Mouse (Mus musculus): ENCODE measurements around the gene Olfr1129. TPM values are rescaled to one million over a fixed set of nuclear protein-coding genes. Genes with fewer than 3 reads are reported as not detected.
"Not testable (repeated sequence)": the region's sequence is repeated elsewhere in the genome, so short reads cannot be mapped to it uniquely, and the experiment has no call there.

Olfr1129 gene
- total RNA-seq (2015; ENCODE audit: low replicate concordance) (not detected in 2 replicates), total RNA-seq (2017; ENCODE audit: low replicate concordance) (not detected in 2 replicates)

DNA sequence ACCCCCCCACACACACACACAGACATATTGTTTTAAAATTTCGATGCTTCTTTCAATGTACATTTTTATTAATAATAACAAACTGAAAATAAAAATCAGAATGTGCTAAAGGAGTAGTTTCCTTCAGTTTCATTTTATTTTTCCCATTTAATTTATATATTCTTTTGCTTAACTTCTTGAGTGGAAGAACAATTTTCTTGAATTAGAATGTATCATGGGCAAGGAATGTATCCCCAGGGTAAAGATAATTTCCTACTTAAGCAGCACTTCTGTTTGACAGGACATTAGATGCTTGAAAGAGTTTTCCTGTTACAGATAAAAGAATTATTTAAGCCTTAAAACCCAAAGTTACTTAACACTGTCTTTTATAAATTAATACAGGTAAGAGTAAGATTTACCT lies at the start of gene Olfr1129:
TSS of gene Olfr1129 (plus strand) at position 301 of the 400 bp plus-strand sequence.
- not testable (repeated sequence) for ATAC-seq (replicated peaks; ENCODE audit: low FRiP score, poor library complexity, severe bottlenecking)

DNA sequence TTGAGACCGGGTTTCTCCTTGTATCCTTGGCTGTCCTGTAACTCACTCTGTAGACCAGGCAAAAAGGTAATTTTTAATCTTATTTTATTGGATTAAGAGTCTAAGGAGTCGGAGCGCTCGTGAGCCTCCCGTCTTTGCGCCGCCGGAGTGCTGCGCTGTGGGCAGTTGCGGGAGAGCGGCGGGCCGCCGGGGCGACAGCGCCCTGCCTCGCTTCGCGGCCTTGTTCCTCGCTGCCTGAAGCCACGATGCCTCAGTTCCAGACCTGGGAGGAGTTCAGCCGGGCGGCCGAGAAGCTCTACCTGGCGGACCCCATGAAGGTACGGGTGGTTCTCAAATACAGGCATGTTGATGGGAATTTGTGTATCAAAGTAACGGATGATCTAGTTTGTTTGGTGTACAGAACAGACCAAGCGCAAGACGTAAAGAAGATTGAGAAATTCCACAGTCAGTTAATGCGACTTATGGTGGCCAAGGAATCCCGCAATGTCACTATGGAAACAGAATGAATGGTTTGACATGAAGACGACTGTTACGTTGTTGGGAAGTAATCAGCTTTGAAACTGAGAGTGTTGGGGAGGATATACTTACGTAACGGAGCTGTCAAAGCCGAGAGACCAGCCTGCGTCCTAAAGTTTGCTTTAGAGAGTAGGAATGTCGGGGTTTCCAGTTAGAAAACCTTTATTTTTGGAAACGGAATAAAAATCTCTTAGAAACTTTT lies 47.6 kb upstream of the Olfr1129 start:
- not testable (repeated sequence) for ATAC-seq (replicated peaks; ENCODE audit: low FRiP score, poor library complexity, severe bottlenecking)

DNA sequence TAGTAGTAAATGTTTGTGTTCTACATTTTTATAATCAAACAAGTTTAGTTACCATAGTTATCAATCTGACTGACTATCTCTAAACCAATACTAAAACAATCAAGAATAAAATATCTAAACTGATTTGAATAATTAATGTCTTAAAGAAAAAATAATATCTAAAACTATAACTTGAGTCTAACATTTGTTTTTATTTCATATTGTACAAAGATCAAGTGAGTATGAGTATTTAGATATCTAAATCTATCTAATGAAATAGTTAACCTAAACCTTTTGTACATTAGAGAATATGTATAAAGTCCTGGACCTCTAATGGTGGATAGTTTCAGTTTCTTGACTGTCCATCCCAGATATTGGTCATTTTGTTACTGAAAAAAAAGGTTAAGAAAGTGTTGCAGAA lies 42.2 kb upstream of the Olfr1129 start, which contains the start of gene Olfr153:
TSS of gene Olfr153 (plus strand) at position 301 of the 400 bp plus-strand sequence.
- no peak for ATAC-seq (replicated peaks; ENCODE audit: low FRiP score, poor library complexity, severe bottlenecking)

DNA sequence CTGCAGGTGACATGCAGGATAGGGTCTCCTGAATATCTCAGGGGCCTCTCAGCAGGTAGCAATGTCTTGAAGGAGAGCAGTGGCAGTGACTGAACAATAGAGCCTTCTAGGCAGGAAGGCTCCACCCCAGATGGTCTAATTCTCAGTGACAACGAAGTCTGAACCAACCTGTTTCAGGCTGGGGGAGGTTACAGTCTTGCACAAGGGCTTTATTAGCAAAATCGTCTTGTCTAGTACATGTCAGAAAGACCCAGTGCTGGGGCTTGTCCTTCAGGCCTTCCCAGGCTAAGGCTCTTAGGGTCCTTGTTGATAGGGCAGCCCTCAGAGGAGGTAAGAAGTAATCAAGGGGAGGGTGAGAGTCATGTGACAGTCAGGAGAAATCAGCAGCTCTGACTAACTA lies 38.9 kb upstream of the Olfr1129 start:
- no peak for ATAC-seq (replicated peaks; ENCODE audit: low FRiP score, poor library complexity, severe bottlenecking)

DNA sequence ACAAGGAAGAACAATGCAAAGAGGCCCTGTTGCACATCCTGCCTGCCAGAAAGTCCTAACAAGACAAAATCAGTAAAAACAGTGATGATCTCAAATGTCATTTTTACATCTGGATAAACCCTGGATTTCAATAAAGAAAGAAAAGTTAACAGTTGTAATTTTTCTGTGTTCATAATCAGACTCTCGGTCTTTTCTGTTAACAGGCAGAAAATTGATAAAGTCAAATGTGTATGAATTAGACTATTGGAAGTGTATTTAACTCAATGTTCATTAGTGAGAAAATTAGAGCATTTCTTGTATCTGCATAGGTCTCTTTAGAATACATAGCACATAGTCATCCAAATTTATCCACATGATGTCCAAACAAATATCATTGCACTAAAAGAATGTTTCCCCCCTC lies 28.3 kb upstream of the Olfr1129 start, which contains the start of gene Olfr1128:
TSS of gene Olfr1128 (minus strand) at position 101 of the 400 bp plus-strand sequence.
- ATAC-seq (replicated peaks; ENCODE audit: low FRiP score, poor library complexity, severe bottlenecking): no peak

DNA sequence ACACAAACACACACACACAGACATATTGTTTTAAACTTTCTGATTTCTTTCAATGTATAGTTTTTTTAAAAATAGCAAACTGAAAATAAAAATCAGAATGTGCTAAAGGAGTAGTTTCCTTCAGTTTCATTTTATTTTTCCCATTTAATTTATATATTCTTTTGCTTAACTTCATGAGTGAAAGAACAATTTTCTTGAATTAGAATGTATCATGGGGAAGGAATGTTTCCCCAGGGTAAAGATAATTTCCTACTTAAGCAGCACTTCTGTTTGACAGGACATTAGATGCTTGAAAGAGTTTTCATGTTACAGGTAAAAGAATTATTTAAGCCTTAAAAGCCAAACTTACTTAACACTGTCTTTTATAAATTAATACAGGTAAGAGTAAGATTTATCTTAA lies 32.2 kb downstream of the Olfr1129 start, which contains the start of gene Olfr1130:
TSS of gene Olfr1130 (plus strand) at position 301 of the 400 bp plus-strand sequence.
- not testable (repeated sequence) for ATAC-seq (replicated peaks; ENCODE audit: low FRiP score, poor library complexity, severe bottlenecking)

DNA sequence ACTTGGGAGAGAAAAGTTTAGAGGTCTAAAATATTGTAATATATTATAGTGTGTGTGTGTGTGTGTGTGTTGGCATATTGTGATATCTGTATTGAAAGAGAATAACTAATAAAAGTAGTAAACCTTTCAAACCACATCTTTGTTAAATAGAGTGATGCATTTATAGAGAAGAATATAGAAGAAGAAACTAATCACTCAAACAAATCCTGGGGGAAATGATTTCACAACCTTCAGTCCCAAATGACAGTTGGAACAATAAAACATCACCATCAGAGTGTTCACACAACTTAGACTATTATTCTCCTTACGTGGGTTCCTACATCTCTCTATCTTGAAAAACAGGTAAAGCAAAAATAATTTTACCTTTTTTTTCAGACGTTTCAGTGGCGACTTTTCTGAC lies 53.1 kb downstream of the Olfr1129 start, which contains the start of gene Olfr1131:
TSS of gene Olfr1131 (plus strand) at position 301 of the 400 bp plus-strand sequence.
- ATAC-seq (replicated peaks; ENCODE audit: low FRiP score, poor library complexity, severe bottlenecking): no peak

Other genes with a start within 250 kb of the Olfr1129 start
- not detected in 2 replicates for gene Olfr1120, start 219.1 kb upstream of the Olfr1129 start, total RNA-seq (2015; ENCODE audit: low replicate concordance)
- not detected in 2 replicates for gene Olfr1120, start 219.1 kb upstream of the Olfr1129 start, total RNA-seq (2017; ENCODE audit: low replicate concordance)
- gene Olfr1121, start 204.0 kb upstream of the Olfr1129 start, total RNA-seq (2015; ENCODE audit: low replicate concordance): not detected in 2 replicates
- not detected in 2 replicates for gene Olfr1121, start 204.0 kb upstream of the Olfr1129 start, total RNA-seq (2017; ENCODE audit: low replicate concordance)
- gene Olfr1122, start 188.1 kb upstream of the Olfr1129 start, total RNA-seq (2015; ENCODE audit: low replicate concordance): not detected in 2 replicates
- not detected in 2 replicates for gene Olfr1122, start 188.1 kb upstream of the Olfr1129 start, total RNA-seq (2017; ENCODE audit: low replicate concordance)
- gene Olfr1123, start 157.3 kb upstream of the Olfr1129 start, total RNA-seq (2015; ENCODE audit: low replicate concordance): not detected in 2 replicates
- not detected in 2 replicates for gene Olfr1123, start 157.3 kb upstream of the Olfr1129 start, total RNA-seq (2017; ENCODE audit: low replicate concordance)
- gene Olfr1124, start 143.6 kb upstream of the Olfr1129 start, total RNA-seq (2015; ENCODE audit: low replicate concordance): not detected in 2 replicates
- gene Olfr1124, start 143.6 kb upstream of the Olfr1129 start, total RNA-seq (2017; ENCODE audit: low replicate concordance): not detected in 2 replicates
- gene Olfr1126, start 119.9 kb upstream of the Olfr1129 start, total RNA-seq (2015; ENCODE audit: low replicate concordance): not detected in 2 replicates
- gene Olfr1126, start 119.9 kb upstream of the Olfr1129 start, total RNA-seq (2017; ENCODE audit: low replicate concordance): not detected in 2 replicates
- not detected in 2 replicates for gene Pramel7, start 76.8 kb upstream of the Olfr1129 start, total RNA-seq (2015; ENCODE audit: low replicate concordance)
- not detected in 2 replicates for gene Pramel7, start 76.8 kb upstream of the Olfr1129 start, total RNA-seq (2017; ENCODE audit: low replicate concordance)
- not detected in 2 replicates for gene Pramel6, start 67.3 kb upstream of the Olfr1129 start, total RNA-seq (2015; ENCODE audit: low replicate concordance)
- gene Pramel6, start 67.3 kb upstream of the Olfr1129 start, total RNA-seq (2017; ENCODE audit: low replicate concordance): not detected in 2 replicates
- gene Olfr153, start 42.1 kb upstream of the Olfr1129 start, total RNA-seq (2015; ENCODE audit: low replicate concordance): not detected in 2 replicates
- gene Olfr153, start 42.1 kb upstream of the Olfr1129 start, total RNA-seq (2017; ENCODE audit: low replicate concordance): not detected in 2 replicates
- not detected in 2 replicates for gene Olfr1128, start 28.4 kb upstream of the Olfr1129 start, total RNA-seq (2015; ENCODE audit: low replicate concordance)
- gene Olfr1128, start 28.4 kb upstream of the Olfr1129 start, total RNA-seq (2017; ENCODE audit: low replicate concordance): not detected in 2 replicates
- not detected in 2 replicates for gene Olfr1130, start 32.3 kb downstream of the Olfr1129 start, total RNA-seq (2015; ENCODE audit: low replicate concordance)
- gene Olfr1130, start 32.3 kb downstream of the Olfr1129 start, total RNA-seq (2017; ENCODE audit: low replicate concordance): not detected in 2 replicates
- not detected in 2 replicates for gene Olfr1131, start 53.2 kb downstream of the Olfr1129 start, total RNA-seq (2015; ENCODE audit: low replicate concordance)
- not detected in 2 replicates for gene Olfr1131, start 53.2 kb downstream of the Olfr1129 start, total RNA-seq (2017; ENCODE audit: low replicate concordance)
- not detected in 2 replicates for gene Olfr1132, start 63.6 kb downstream of the Olfr1129 start, total RNA-seq (2015; ENCODE audit: low replicate concordance)
- gene Olfr1132, start 63.6 kb downstream of the Olfr1129 start, total RNA-seq (2017; ENCODE audit: low replicate concordance): not detected in 2 replicates
- not detected in 2 replicates for gene Olfr1133, start 73.5 kb downstream of the Olfr1129 start, total RNA-seq (2015; ENCODE audit: low replicate concordance)
- not detected in 2 replicates for gene Olfr1133, start 73.5 kb downstream of the Olfr1129 start, total RNA-seq (2017; ENCODE audit: low replicate concordance)
- not detected in 2 replicates for gene Olfr1134, start 84.6 kb downstream of the Olfr1129 start, total RNA-seq (2015; ENCODE audit: low replicate concordance)
- gene Olfr1134, start 84.6 kb downstream of the Olfr1129 start, total RNA-seq (2017; ENCODE audit: low replicate concordance): not detected in 2 replicates
- not detected in 2 replicates for gene Olfr1135, start 99.8 kb downstream of the Olfr1129 start, total RNA-seq (2015; ENCODE audit: low replicate concordance)
- gene Olfr1135, start 99.8 kb downstream of the Olfr1129 start, total RNA-seq (2017; ENCODE audit: low replicate concordance): not detected in 2 replicates
- not detected in 2 replicates for gene Olfr1136, start 120.0 kb downstream of the Olfr1129 start, total RNA-seq (2015; ENCODE audit: low replicate concordance)
- not detected in 2 replicates for gene Olfr1136, start 120.0 kb downstream of the Olfr1129 start, total RNA-seq (2017; ENCODE audit: low replicate concordance)
- not detected in 2 replicates for gene Olfr1137, start 139.3 kb downstream of the Olfr1129 start, total RNA-seq (2015; ENCODE audit: low replicate concordance)
- gene Olfr1137, start 139.3 kb downstream of the Olfr1129 start, total RNA-seq (2017; ENCODE audit: low replicate concordance): not detected in 2 replicates
- not detected in 2 replicates for gene Olfr1138, start 166.1 kb downstream of the Olfr1129 start, total RNA-seq (2015; ENCODE audit: low replicate concordance)
- gene Olfr1138, start 166.1 kb downstream of the Olfr1129 start, total RNA-seq (2017; ENCODE audit: low replicate concordance): not detected in 2 replicates
- not detected in 2 replicates for gene Olfr1140, start 169.8 kb downstream of the Olfr1129 start, total RNA-seq (2015; ENCODE audit: low replicate concordance)
- gene Olfr1140, start 169.8 kb downstream of the Olfr1129 start, total RNA-seq (2017; ENCODE audit: low replicate concordance): not detected in 2 replicates
- gene Olfr1141, start 180.1 kb downstream of the Olfr1129 start, total RNA-seq (2015; ENCODE audit: low replicate concordance): not detected in 2 replicates
- not detected in 2 replicates for gene Olfr1141, start 180.1 kb downstream of the Olfr1129 start, total RNA-seq (2017; ENCODE audit: low replicate concordance)
- gene Olfr152, start 205.6 kb downstream of the Olfr1129 start, total RNA-seq (2015; ENCODE audit: low replicate concordance): not detected in 2 replicates
- not detected in 2 replicates for gene Olfr152, start 205.6 kb downstream of the Olfr1129 start, total RNA-seq (2017; ENCODE audit: low replicate concordance)
- gene Olfr1143, start 226.7 kb downstream of the Olfr1129 start, total RNA-seq (2015; ENCODE audit: low replicate concordance): not detected in 2 replicates
- not detected in 2 replicates for gene Olfr1143, start 226.7 kb downstream of the Olfr1129 start, total RNA-seq (2017; ENCODE audit: low replicate concordance)
- gene Olfr1145, start 235.9 kb downstream of the Olfr1129 start, total RNA-seq (2015; ENCODE audit: low replicate concordance): not detected in 2 replicates
- not detected in 2 replicates for gene Olfr1145, start 235.9 kb downstream of the Olfr1129 start, total RNA-seq (2017; ENCODE audit: low replicate concordance)